Mouse (Mus musculus) heart, embryonic 10.5 days (tissue): Measurements from ENCODE around the gene Baz1a. TPM values are rescaled to one million over a fixed set of nuclear protein-coding genes. Genes with fewer than 3 reads are reported as not detected.

ENCODE experiments used
- DNase-seq: peaks from one replicate; pipeline ENCODE4 v3.0.0-alpha.2; 2017; ENCODE audit warnings: low spot score
- H3K27ac ChIP-seq: fragments of 300-500 bp; sonication (generic); 2 replicates; pipeline ENCODE4 v1.5.1; 2016; ENCODE audit warnings: mild to moderate bottlenecking
- H3K27me3 ChIP-seq: fragments of 300-500 bp; sonication (generic); 2 replicates; pipeline ENCODE4 v1.6.1; 2016; ENCODE audit warnings: mild to moderate bottlenecking; ENCODE audit not compliant: poor library complexity, insufficient read depth, severe bottlenecking
- H3K36me3 ChIP-seq: fragments of 300-500 bp; sonication (generic); 2 replicates; pipeline ENCODE4 v1.6.1; 2016; ENCODE audit warnings: mild to moderate bottlenecking, moderate library complexity
- H3K4me1 ChIP-seq: fragments of 300-500 bp; sonication (generic); 2 replicates; pipeline ENCODE4 v1.6.1; 2016; ENCODE audit warnings: mild to moderate bottlenecking
- H3K4me3 ChIP-seq: fragments of 300-500 bp; sonication (generic); 2 replicates; pipeline ENCODE4 v1.5.1; 2016; ENCODE audit warnings: mild to moderate bottlenecking, moderate library complexity
- H3K9me3 ChIP-seq: fragments of 300-500 bp; sonication (generic); 2 replicates; pipeline ENCODE4 v1.6.1; 2016; ENCODE audit warnings: mild to moderate bottlenecking, moderate library complexity
- WGBS: fragments of 180-500 bp; shearing (Covaris S2); methylation state at CpG from one replicate; pipeline ENCODE4 v1.1.7; 2016; 5-methylcytosine and 5-hydroxymethylcytosine counted together
- polyA plus RNA-seq: library from polyadenylated mRNA; unstranded; fragments of >200 nt; fragmentation: Nextera tagmentation; extraction: Ambion mirVana; gene quantifications from 2 replicates; pipeline ENCODE4 v1.2.1, GENCODE M21; 2016

Baz1a gene
- polyA plus RNA-seq, 1 experiment from 2014 or later, result 24.7 TPM

DNA sequence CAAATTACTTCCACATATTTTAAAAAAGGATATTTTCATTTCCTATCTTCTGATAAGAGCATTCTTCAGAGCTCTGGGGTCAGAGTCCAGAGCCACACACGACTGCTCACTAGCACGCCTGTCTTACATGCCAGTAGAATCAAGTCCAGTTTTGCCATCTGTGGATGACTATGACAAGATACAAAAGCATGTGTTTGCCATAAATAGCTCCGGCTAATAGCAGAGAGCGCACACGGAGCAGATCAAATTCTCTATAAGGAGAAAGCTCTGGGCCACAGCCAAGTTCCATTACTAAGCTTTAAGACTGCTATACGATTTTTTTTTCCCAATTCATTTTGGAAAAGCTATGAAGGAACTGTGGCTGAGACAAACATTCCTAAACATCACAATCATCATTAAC, 154.6 kb downstream of the Baz1a start:
- H3K36me3 ChIP-seq, result peaks cover 43% of the 10 kb centered on the region
- H3K9me3 ChIP-seq, result no peaks in the 10 kb centered on the region
- peaks cover 24% of the 10 kb centered on the region; the same call in 1 of the 2 replicates for H3K4me1 ChIP-seq
- H3K27me3 ChIP-seq, result no peaks in the 10 kb centered on the region
- H3K4me3 ChIP-seq, result no peak overlapping the region
- H3K27ac ChIP-seq, result no peak overlapping the region
- WGBS, result 57% methylated on average over 6 of the region's 6 CpGs
- DNase-seq, result no peak

DNA sequence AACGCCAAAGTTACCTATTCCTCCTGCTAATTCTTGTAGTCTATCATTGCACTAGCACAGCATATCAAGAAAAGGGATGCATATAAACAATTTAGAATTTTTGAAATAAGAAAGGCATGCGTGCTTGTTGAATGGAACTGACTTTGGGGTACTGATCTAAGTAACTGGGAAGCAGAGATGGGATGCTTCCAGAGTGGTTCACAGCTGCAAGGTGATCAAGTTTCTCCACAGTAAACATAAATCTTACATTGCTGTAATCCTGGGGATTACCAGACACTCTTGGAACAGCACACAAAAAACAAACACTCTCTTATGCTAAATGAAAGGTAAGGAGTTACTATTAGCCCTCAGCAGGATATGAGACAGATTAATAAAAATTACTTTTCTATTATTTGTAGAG, 163.6 kb downstream of the Baz1a start:
- Histone ChIP-seq H3K27ac (peak overlapping the region; percentile 59; the same call in 1 of the 2 replicates), H3K4me3 (no peak overlapping the region), H3K9me3 (no peaks in the 10 kb centered on the region), H3K27me3 (no peaks in the 10 kb centered on the region), H3K4me1 (peaks cover 5% of the 10 kb centered on the region), H3K36me3 (peaks cover 8% of the 10 kb centered on the region)
- WGBS, result 66% methylated on average over 2 of the region's 2 CpGs
- no peak for DNase-seq

DNA sequence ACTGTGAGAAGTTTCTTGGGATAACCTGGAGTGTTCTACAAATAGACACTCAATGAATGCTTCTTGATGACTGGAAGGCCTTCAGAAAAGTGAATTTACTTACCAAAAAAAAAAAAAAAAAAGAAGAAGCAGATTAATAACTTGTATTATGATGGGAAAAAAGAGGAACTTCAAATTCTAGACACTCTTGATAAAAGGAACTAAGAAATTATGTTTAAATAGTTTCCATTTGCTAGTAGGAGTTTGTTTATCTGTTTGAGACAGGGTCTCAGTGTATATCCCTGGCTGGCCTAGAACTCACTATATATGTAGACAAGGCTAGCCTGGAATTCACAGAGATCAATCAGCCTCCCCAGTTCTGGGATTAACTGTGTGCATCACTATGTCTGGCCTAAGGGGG, 169.7 kb downstream of the Baz1a start:
- DNase-seq, result no peak

More for the DNA sequence above, 169.7 kb downstream of the Baz1a start:
- Histone ChIP-seq H3K27me3 (no peaks in the 10 kb centered on the region), H3K4me3 (no peak overlapping the region), H3K9me3 (no peaks in the 10 kb centered on the region), H3K4me1 (no peaks in the 10 kb centered on the region), H3K27ac (no peak overlapping the region), H3K36me3 (no peaks in the 10 kb centered on the region)

Other genes with a start within 250 kb of the Baz1a start
- gene Snx6, start 218.6 kb downstream of the Baz1a start, polyA plus RNA-seq, result 123 and 162 TPM in 2 replicates
- 299 and 335 TPM in 2 replicates for gene Cfl2, start 151.5 kb downstream of the Baz1a start, polyA plus RNA-seq
- gene Gm20403, start 27.8 kb downstream of the Baz1a start, polyA plus RNA-seq, result not detected in 2 replicates
- 30.8 and 39.8 TPM in 2 replicates for gene 2700097O09Rik, start 65.8 kb upstream of the Baz1a start, polyA plus RNA-seq
- gene Srp54a, start 65.9 kb upstream of the Baz1a start, polyA plus RNA-seq, result 152 and 156 TPM in 2 replicates
- gene Fam177a, start 110.1 kb upstream of the Baz1a start, polyA plus RNA-seq, result 15.1 and 17.2 TPM in 2 replicates
- gene Srp54b, start 140.8 kb upstream of the Baz1a start, polyA plus RNA-seq, result 43.6 and 50.8 TPM in 2 replicates
- 2.0 TPM in 1 of 2 replicates, not detected in the other for gene 1700047I17Rik2, start 185.2 kb upstream of the Baz1a start, polyA plus RNA-seq
- gene Srp54c, start 215.8 kb upstream of the Baz1a start, polyA plus RNA-seq, result 54.2 and 56.3 TPM in 2 replicates